Mouse (Mus musculus) limb, embryonic 12.5 days (tissue): ENCODE measurements at regions not wholly inside any gene's neighbourhood (a gene's known extent, or its start where the extent isn't known, plus 50 kb on each side); places are given as distances from the start of the nearest gene placed in this dataset.

Experiments
- ATAC-seq: fragments of 200-750 bp; cut with Nextera tagmentation; 2 replicates; pipeline ENCODE4 v1.8.0; 2017; ENCODE audit warnings: low read depth, moderate TSS enrichment; ENCODE audit not compliant: insufficient number of reproducible peaks, insufficient read depth, low FRiP score, low TSS enrichment
- H3K27ac ChIP-seq: fragments of 300-500 bp; sonication (generic); 2 replicates; pipeline ENCODE4 v1.5.1; 2016; ENCODE audit warnings: mild to moderate bottlenecking, moderate library complexity
- H3K27me3 ChIP-seq: fragments of 300-500 bp; sonication (generic); 2 replicates; pipeline ENCODE4 v1.6.1; 2016; ENCODE audit warnings: mild to moderate bottlenecking, moderate library complexity
- H3K36me3 ChIP-seq: fragments of 300-500 bp; sonication (generic); 2 replicates; pipeline ENCODE4 v1.6.1; 2016; ENCODE audit warnings: mild to moderate bottlenecking, moderate library complexity
- H3K4me1 ChIP-seq: fragments of 300-500 bp; sonication (generic); replicated peaks from 2 replicates; pipeline ENCODE4 v1.6.1; 2016
- H3K4me2 ChIP-seq: fragments of 300-500 bp; sonication (generic); 2 replicates; pipeline ENCODE4 v1.6.1; 2016; ENCODE audit warnings: mild to moderate bottlenecking, moderate library complexity
- H3K4me3 ChIP-seq: fragments of 300-500 bp; sonication (generic); replicated peaks from 2 replicates; pipeline ENCODE4 v1.5.1; 2016; ENCODE audit warnings: mild to moderate bottlenecking
- H3K9ac ChIP-seq: fragments of 300-500 bp; sonication (generic); replicated peaks from 2 replicates; pipeline ENCODE4 v1.6.1; 2016; ENCODE audit warnings: mild to moderate bottlenecking, moderate library complexity
- H3K9me3 ChIP-seq: fragments of 300-500 bp; sonication (generic); 2 replicates; pipeline ENCODE4 v1.6.1; 2016; ENCODE audit warnings: mild to moderate bottlenecking, moderate library complexity
- WGBS: fragments of 180-500 bp; shearing (Covaris S2); methylation state at CpG from one replicate; pipeline ENCODE4 v1.1.7; 2016; 5-methylcytosine and 5-hydroxymethylcytosine counted together

- 71% methylated on average over 12 of the region's 12 CpGs for WGBS
These were observed 95.0 kb upstream of the Sox5 start for GRCm38 (mm10) chr6:144876758-144877157.

GRCm38 (mm10) chr6:144875862-144876261 lies 94.1 kb upstream of the Sox5 start:
- H3K9ac ChIP-seq = no peak overlapping the region

More at GRCm38 (mm10) chr6:144876758-144877157, 95.0 kb upstream of the Sox5 start:
- Histone ChIP-seq H3K27ac (no peak overlapping the region), H3K36me3 (no peaks in the 10 kb centered on the region), H3K9me3 (no peaks in the 10 kb centered on the region), H3K4me1 (no peaks in the 10 kb centered on the region), H3K9ac (no peak overlapping the region), H3K27me3 (0 out of 2 replicates have a peak, but pooled peaks cover 4% of the 10 kb centered on the region), H3K4me3 (no peak overlapping the region), H3K4me2 (no peak overlapping the region)
- no peak for ATAC-seq

DNA sequence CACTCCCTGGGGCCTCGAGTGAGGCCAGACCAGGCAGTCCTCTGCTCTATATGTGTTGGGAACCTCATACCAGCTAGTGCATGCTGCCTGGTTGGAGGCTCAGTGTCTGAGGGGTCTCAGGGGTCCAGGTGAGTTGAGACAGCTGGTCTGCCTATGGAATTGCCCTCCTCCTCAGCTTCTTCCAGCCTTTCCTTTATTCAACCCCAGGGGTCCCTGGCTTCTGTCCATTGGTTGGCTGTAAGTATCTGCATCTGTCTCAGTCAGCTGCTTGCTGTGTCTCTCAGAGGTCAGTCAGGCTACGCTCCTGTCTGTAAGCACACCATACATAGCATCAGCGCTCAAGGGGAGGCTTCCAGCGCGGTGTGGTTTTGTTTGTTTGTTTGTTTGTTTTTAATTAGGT lies 92.5 kb upstream of the Sox5 start:
- Histone ChIP-seq H3K9me3 (no peaks in the 10 kb centered on the region), H3K27ac (no peak overlapping the region), H3K36me3 (no peaks in the 10 kb centered on the region), H3K4me1 (no peaks in the 10 kb centered on the region), H3K27me3 (0 out of 2 replicates have a peak, but pooled peaks cover 4% of the 10 kb centered on the region), H3K4me2 (no peak overlapping the region), H3K4me3 (no peak overlapping the region), H3K9ac (no peak overlapping the region)
- WGBS = 81% methylated on average over 5 of the region's 5 CpGs
- no peak; the same call in 1 of the 2 replicates for ATAC-seq

More at GRCm38 (mm10) chr6:144875862-144876261, 94.1 kb upstream of the Sox5 start:
- Histone ChIP-seq H3K4me3 (no peak overlapping the region), H3K36me3 (no peaks in the 10 kb centered on the region), H3K27me3 (0 out of 2 replicates have a peak, but pooled peaks cover 4% of the 10 kb centered on the region), H3K4me1 (no peaks in the 10 kb centered on the region), H3K9me3 (no peaks in the 10 kb centered on the region), H3K27ac (no peak overlapping the region), H3K4me2 (no peak overlapping the region)
- no peak for ATAC-seq
- 60% methylated on average over 9 of the region's 9 CpGs for WGBS

GRCm38 (mm10) chr6:144870949-144871348 lies 89.2 kb upstream of the Sox5 start:
- Histone ChIP-seq H3K9me3 (no peaks in the 10 kb centered on the region), H3K4me2 (no peak overlapping the region), H3K27me3 (no peaks in the 10 kb centered on the region), H3K9ac (no peak overlapping the region), H3K36me3 (no peaks in the 10 kb centered on the region), H3K4me1 (no peaks in the 10 kb centered on the region), H3K27ac (no peak overlapping the region), H3K4me3 (no peak overlapping the region)
- no peak for ATAC-seq
- WGBS = 94% methylated on average over 8 of the region's 8 CpGs

GRCm38 (mm10) chr6:144867333-144867732 lies 85.6 kb upstream of the Sox5 start:
- WGBS = 87% methylated on average over 9 of the region's 9 CpGs
- ATAC-seq = no peak
- no peaks in the 10 kb centered on the region for H3K36me3 ChIP-seq

DNA sequence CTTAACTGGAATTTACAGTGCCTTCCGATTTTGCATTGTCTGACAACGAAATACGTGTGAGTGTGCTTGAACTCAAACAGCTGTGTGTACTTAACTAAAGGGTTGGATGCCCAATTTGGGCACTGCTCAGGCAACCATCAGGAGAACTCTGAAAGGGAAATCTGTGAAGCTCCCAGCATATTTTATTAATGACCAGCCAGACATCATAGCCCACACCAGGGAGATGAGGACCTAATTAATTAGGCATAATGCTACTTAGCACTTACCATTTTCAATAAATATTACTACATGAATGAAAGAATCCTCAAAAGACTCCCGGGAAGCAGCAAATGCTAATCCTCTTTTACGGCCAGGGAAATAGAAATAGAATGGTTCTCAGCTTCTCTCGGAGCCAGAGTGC lies 82.2 kb upstream of the Sox5 start:
- Histone ChIP-seq H3K27me3 (no peaks in the 10 kb centered on the region), H3K9me3 (no peaks in the 10 kb centered on the region), H3K27ac (no peak overlapping the region), H3K9ac (no peak overlapping the region), H3K4me2 (no peak overlapping the region), H3K4me1 (no peaks in the 10 kb centered on the region), H3K36me3 (no peaks in the 10 kb centered on the region), H3K4me3 (no peak overlapping the region)
- no peak for ATAC-seq
- WGBS = 65% methylated on average over 6 of the region's 6 CpGs

More at GRCm38 (mm10) chr6:144867333-144867732, 85.6 kb upstream of the Sox5 start:
- no peak overlapping the region for H3K4me3 ChIP-seq
- H3K27me3 ChIP-seq = no peaks in the 10 kb centered on the region
- H3K9ac ChIP-seq = no peak overlapping the region
- H3K27ac ChIP-seq = no peak overlapping the region
- no peaks in the 10 kb centered on the region for H3K4me1 ChIP-seq
- H3K4me2 ChIP-seq = no peak overlapping the region
- H3K9me3 ChIP-seq = no peaks in the 10 kb centered on the region

- no peak overlapping the region for H3K27ac ChIP-seq
- WGBS = 83% methylated on average over 3 of the region's 3 CpGs
- no peaks in the 10 kb centered on the region for H3K4me1 ChIP-seq
- no peak overlapping the region for H3K9ac ChIP-seq
- H3K4me2 ChIP-seq = no peak overlapping the region
- H3K4me3 ChIP-seq = no peak overlapping the region
- ATAC-seq = no peak
- no peaks in the 10 kb centered on the region for H3K27me3 ChIP-seq
- no peaks in the 10 kb centered on the region for H3K36me3 ChIP-seq
- no peaks in the 10 kb centered on the region for H3K9me3 ChIP-seq
These were observed 81.7 kb upstream of the Sox5 start for GRCm38 (mm10) chr6:144863430-144863994.

DNA sequence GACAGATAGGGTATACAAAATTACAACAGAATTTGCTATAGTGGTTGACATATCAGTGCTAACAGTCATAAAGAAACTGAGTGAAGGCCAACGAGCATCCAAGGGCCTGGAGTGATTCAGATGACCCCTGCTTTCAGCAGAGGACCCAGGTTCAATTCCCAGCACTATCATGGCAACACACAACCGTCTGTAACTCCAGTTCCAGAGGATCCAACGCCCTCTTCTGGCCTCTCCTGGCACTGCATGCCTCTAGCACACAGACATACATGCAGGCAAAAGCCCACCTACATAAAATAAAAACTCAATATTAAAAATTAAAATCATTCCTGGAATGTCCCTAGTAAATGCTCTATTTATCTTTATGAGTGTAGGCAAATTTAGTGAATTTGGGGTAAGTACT lies 59.7 kb upstream of the Sox5 start:
- H3K4me1 ChIP-seq = 0 out of 2 replicates have a peak, but pooled peaks cover 3% of the 10 kb centered on the region
- no peak overlapping the region for H3K9ac ChIP-seq
- no peaks in the 10 kb centered on the region for H3K9me3 ChIP-seq
- H3K27ac ChIP-seq = no peak overlapping the region
- no peaks in the 10 kb centered on the region for H3K36me3 ChIP-seq
- H3K4me2 ChIP-seq = no peak overlapping the region
- H3K27me3 ChIP-seq = no peaks in the 10 kb centered on the region
- ATAC-seq = no peak
- 71% methylated on average over 3 of the region's 3 CpGs for WGBS
- H3K4me3 ChIP-seq = no peak overlapping the region

DNA sequence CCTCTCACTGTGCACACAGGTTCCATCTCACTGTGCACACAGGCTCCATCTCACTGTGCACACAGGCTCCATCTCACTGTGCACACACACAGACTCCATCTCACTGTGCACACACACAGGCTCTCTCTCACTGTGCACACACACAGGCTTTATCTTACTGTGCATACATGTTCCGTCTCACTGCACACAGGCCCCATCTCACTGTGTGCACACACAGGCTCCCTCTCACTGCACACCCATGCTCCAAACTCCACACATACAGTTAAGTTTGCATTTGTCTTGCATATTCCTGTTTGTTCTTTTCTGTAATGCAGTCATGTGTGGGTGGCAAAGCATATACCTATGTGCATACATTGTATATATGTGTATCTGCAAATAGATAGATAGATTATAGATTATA lies 57.6 kb upstream of the Sox5 start:
- Histone ChIP-seq H3K9me3 (no peaks in the 10 kb centered on the region), H3K36me3 (no peaks in the 10 kb centered on the region), H3K9ac (no peak overlapping the region), H3K4me1 (peaks cover 9% of the 10 kb centered on the region), H3K27me3 (no peaks in the 10 kb centered on the region), H3K27ac (no peak overlapping the region), H3K4me3 (no peak overlapping the region), H3K4me2 (no peak overlapping the region)
- ATAC-seq = no peak
- 92% methylated on average over 1 of the region's 1 CpGs for WGBS

- no peak overlapping the region for H3K4me2 ChIP-seq
- no peaks in the 10 kb centered on the region for H3K9me3 ChIP-seq
- H3K27me3 ChIP-seq = no peaks in the 10 kb centered on the region
- peaks cover 10% of the 10 kb centered on the region for H3K4me1 ChIP-seq
- no peaks in the 10 kb centered on the region for H3K36me3 ChIP-seq
- 55% methylated on average over 19 of the region's 19 CpGs for WGBS
- ATAC-seq = no peak
- no peak overlapping the region for H3K9ac ChIP-seq
- H3K4me3 ChIP-seq = no peak overlapping the region
- H3K27ac ChIP-seq = no peak overlapping the region
These were observed 52.8 kb upstream of the Sox5 start for GRCm38 (mm10) chr6:144834323-144835183.
